Mouse (Mus musculus) forebrain, embryonic 13.5 days (tissue): ENCODE results near the gene Sept1. TPM values are rescaled to one million over a fixed set of nuclear protein-coding genes. Genes with fewer than 3 reads are reported as not detected.

ENCODE experiments used
- ATAC-seq: fragments of 200-750 bp; cut with Nextera tagmentation; 2 replicates; pipeline ENCODE4 v1.8.0; 2017
- H3K27ac ChIP-seq: fragments of 300-500 bp; sonication (generic); 2 replicates; pipeline ENCODE4 v1.5.1; 2015; ENCODE audit warnings: inconsistent platforms, mild to moderate bottlenecking, moderate library complexity
- H3K27me3 ChIP-seq: fragments of 300-500 bp; sonication (generic); 2 replicates; pipeline ENCODE4 v1.6.1; 2015; ENCODE audit warnings: mild to moderate bottlenecking, inconsistent platforms
- H3K36me3 ChIP-seq: fragments of 300-500 bp; sonication (generic); 2 replicates; pipeline ENCODE4 v1.6.1; 2015; ENCODE audit warnings: mild to moderate bottlenecking, inconsistent platforms; ENCODE audit not compliant: poor library complexity, severe bottlenecking
- H3K4me1 ChIP-seq: fragments of 300-500 bp; sonication (generic); 2 replicates; pipeline ENCODE4 v1.6.1; 2015; ENCODE audit warnings: inconsistent platforms
- H3K4me2 ChIP-seq: fragments of 300-500 bp; sonication (generic); 2 replicates; pipeline ENCODE4 v1.6.1; 2015; ENCODE audit warnings: inconsistent platforms, mild to moderate bottlenecking, moderate library complexity
- H3K4me3 ChIP-seq: fragments of 300-500 bp; sonication (generic); 2 replicates; pipeline ENCODE4 v1.5.1; 2015; ENCODE audit warnings: mild to moderate bottlenecking, inconsistent platforms
- H3K9ac ChIP-seq: fragments of 300-500 bp; sonication (generic); 2 replicates; pipeline ENCODE4 v1.6.1; 2015; ENCODE audit warnings: mild to moderate bottlenecking, inconsistent platforms
- H3K9me3 ChIP-seq: fragments of 300-500 bp; sonication (generic); replicated peaks from 2 replicates; pipeline ENCODE4 v1.6.1; 2016; ENCODE audit warnings: inconsistent platforms
- WGBS: fragments of 180-500 bp; shearing (Covaris S2); methylation state at CpG from one replicate; pipeline ENCODE4 v1.1.7; 2015; 5-methylcytosine and 5-hydroxymethylcytosine counted together
- polyA plus RNA-seq: library from polyadenylated mRNA; unstranded; fragments of >200 nt; fragmentation: Nextera tagmentation; extraction: Ambion mirVana; gene quantifications from 2 replicates; pipeline ENCODE4 v1.2.1, GENCODE M21; 2015

The Sept1 gene
- polyA plus RNA-seq = 31.8 and 33.4 TPM in 2 replicates

GRCm38 (mm10) chr7:127232622-127233367 lies at the start of gene Sept1, which contains the start of gene Zfp553:
Sept1 (minus strand) TSS chr7:127233130.
Zfp553 (plus strand) TSS chr7:127233061.
- peaks cover 53% of the 10 kb centered on the region for H3K36me3 ChIP-seq
- H3K4me1 ChIP-seq = peaks cover 42% of the 10 kb centered on the region

GRCm38 (mm10) chr7:127282190-127282589 lies 49.3 kb upstream of the Sept1 start:
- no peak for ATAC-seq
- no peak overlapping the region for H3K9ac ChIP-seq
- H3K27me3 ChIP-seq = no peaks in the 10 kb centered on the region
- no peaks in the 10 kb centered on the region for H3K4me1 ChIP-seq
- H3K4me2 ChIP-seq = no peak overlapping the region
- H3K9me3 ChIP-seq = peaks cover 5% of the 10 kb centered on the region
- no peaks in the 10 kb centered on the region for H3K36me3 ChIP-seq
- 92% methylated on average over 2 of the region's 2 CpGs for WGBS
- H3K4me3 ChIP-seq = no peak overlapping the region
- no peak overlapping the region for H3K27ac ChIP-seq

More at GRCm38 (mm10) chr7:127232622-127233367, at the start of gene Sept1, which contains the start of gene Zfp553:
- Histone ChIP-seq H3K9ac (peak within 1 kb of the TSS; percentile 97), H3K4me2 (peak within 1 kb of the TSS; percentile 90), H3K9me3 (no peaks in the 10 kb centered on the region), H3K4me3 (peak within 1 kb of the TSS; percentile 94), H3K27ac (peak within 1 kb of the TSS; percentile 99), H3K27me3 (no peaks in the 10 kb centered on the region)
- peak; percentile 94 for ATAC-seq
- under 1% methylated on average over 62 of the region's 64 CpGs for WGBS

GRCm38 (mm10) chr7:127281114-127281513 lies 48.2 kb upstream of the Sept1 start:
- H3K27me3 ChIP-seq = no peaks in the 10 kb centered on the region
- no peaks in the 10 kb centered on the region for H3K4me1 ChIP-seq
- no peak overlapping the region for H3K4me3 ChIP-seq
- no peaks in the 10 kb centered on the region for H3K36me3 ChIP-seq
- H3K27ac ChIP-seq = no peak overlapping the region
- no peak overlapping the region for H3K4me2 ChIP-seq
- 79% methylated on average over 4 of the region's 4 CpGs for WGBS
- no peak for ATAC-seq
- no peak overlapping the region for H3K9ac ChIP-seq
- no peaks in the 10 kb centered on the region; the same call in 1 of the 2 replicates for H3K9me3 ChIP-seq

- Histone ChIP-seq H3K36me3 (no peaks in the 10 kb centered on the region), H3K27ac (no peak overlapping the region), H3K4me2 (no peak overlapping the region), H3K4me3 (no peak overlapping the region), H3K9me3 (no peaks in the 10 kb centered on the region), H3K4me1 (no peaks in the 10 kb centered on the region), H3K27me3 (no peaks in the 10 kb centered on the region), H3K9ac (no peak overlapping the region)
- WGBS = 81% methylated on average over 3 of the region's 3 CpGs
- ATAC-seq = no peak
These were observed 47.2 kb upstream of the Sept1 start for GRCm38 (mm10) chr7:127280092-127280491.

DNA sequence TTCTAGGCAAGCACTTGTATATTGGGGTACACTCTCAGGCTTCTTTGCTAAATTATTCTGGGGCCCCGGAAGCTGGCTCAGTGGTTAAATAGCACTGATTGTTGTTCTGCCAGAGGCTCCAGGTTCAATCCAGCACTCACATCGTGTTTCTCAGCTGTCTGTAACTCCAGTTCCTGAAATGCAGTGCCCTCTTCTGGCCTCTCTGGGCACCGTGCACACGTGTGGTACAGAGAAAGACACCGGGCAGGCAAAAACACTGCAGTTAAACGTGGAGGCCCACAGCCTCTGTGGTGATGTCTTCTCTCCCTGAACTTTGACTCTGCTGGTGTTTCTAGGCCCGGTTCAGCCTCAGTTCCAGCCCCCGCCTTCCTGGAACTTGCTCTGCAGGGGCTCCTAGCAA lies 45.4 kb upstream of the Sept1 start:
- no peak overlapping the region for H3K27ac ChIP-seq
- H3K4me1 ChIP-seq = peaks cover 5% of the 10 kb centered on the region; the same call in 1 of the 2 replicates
- H3K4me2 ChIP-seq = no peak overlapping the region
- no peak overlapping the region for H3K4me3 ChIP-seq
- ATAC-seq = no peak
- no peaks in the 10 kb centered on the region for H3K27me3 ChIP-seq
- WGBS = 18% methylated on average over 8 of the region's 8 CpGs
- H3K9me3 ChIP-seq = no peaks in the 10 kb centered on the region
- H3K9ac ChIP-seq = no peak overlapping the region; the same call in 1 of the 2 replicates
- no peaks in the 10 kb centered on the region for H3K36me3 ChIP-seq

GRCm38 (mm10) chr7:127276519-127276961 lies 43.6 kb upstream of the Sept1 start:
- 84% methylated on average over 5 of the region's 5 CpGs for WGBS
- H3K4me3 ChIP-seq = no peak overlapping the region
- no peak for ATAC-seq

GRCm38 (mm10) chr7:127273925-127274789 lies 41.2 kb upstream of the Sept1 start, which contains the start of gene Sephs2:
Sephs2 (minus strand) TSS chr7:127274055.
- WGBS = 3% methylated on average over 39 of the region's 39 CpGs
- Histone ChIP-seq H3K27ac (peak within 1 kb of the TSS; percentile 70), H3K4me2 (peak within 1 kb of the TSS; percentile 92), H3K4me3 (peak within 1 kb of the TSS; percentile 89), H3K9ac (peak within 1 kb of the TSS; percentile 93), H3K27me3 (no peaks in the 10 kb centered on the region), H3K4me1 (peaks cover 25% of the 10 kb centered on the region), H3K36me3 (peaks cover 25% of the 10 kb centered on the region), H3K9me3 (no peaks in the 10 kb centered on the region)
- ATAC-seq = peak; percentile 96

More at GRCm38 (mm10) chr7:127276519-127276961, 43.6 kb upstream of the Sept1 start:
- peaks cover 4% of the 10 kb centered on the region for H3K36me3 ChIP-seq
- H3K4me2 ChIP-seq = no peak overlapping the region
- peaks cover 20% of the 10 kb centered on the region for H3K4me1 ChIP-seq
- H3K27me3 ChIP-seq = no peaks in the 10 kb centered on the region
- H3K9ac ChIP-seq = no peak overlapping the region
- H3K9me3 ChIP-seq = no peaks in the 10 kb centered on the region
- H3K27ac ChIP-seq = no peak overlapping the region

DNA sequence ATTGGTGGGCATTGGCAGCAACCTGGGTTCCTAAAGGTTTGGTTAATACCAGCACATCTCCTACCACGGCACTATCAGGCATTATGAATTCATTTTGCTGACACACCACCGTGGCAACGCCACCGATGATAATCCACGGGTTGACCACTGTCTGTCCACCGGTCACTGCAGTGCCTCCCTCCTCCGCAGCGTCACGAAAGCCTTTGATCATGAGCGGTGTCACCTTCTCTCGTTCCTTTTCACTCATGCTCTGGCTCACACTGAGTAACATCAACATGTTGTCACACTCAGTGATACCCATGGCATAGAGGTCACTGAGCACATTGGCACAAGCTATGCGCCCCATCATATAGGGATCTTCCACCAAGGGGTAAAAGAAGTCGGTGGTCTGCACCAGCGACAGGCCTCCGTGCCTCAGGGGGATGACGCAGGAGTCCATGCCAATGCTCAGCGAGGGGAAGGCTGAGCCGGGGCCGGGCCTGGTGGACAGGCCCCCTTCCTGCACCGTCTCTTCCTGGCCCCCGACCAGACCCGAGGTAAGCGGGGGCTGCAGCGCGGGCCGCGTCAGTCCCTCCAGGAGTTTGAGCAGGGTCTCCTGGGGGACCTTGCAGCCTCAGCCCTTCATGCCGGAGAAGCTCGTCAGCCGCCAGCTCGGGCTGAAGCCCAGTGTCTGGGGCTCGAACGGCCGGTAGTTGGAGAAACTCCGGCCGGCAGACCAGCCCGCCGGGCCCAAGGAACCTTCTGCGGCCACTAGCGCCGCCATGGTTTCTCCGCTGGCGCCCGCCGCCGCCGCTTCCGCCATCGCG lies 40.4 kb upstream of the Sept1 start:
- peaks cover 32% of the 10 kb centered on the region for H3K36me3 ChIP-seq
- 0 out of 2 replicates have a peak, but pooled peaks cover 2% of the 10 kb centered on the region for H3K9me3 ChIP-seq
- no peaks in the 10 kb centered on the region for H3K27me3 ChIP-seq
- H3K4me3 ChIP-seq = peak overlapping the region; percentile 89
- H3K9ac ChIP-seq = peak overlapping the region; percentile 93
- WGBS = 19% methylated on average over 42 of the region's 50 CpGs
- ATAC-seq = peak; percentile 71
- H3K27ac ChIP-seq = peak overlapping the region; percentile 70
- H3K4me1 ChIP-seq = peaks cover 25% of the 10 kb centered on the region
- H3K4me2 ChIP-seq = peak overlapping the region; percentile 92

- 95% methylated on average over 15 of the region's 15 CpGs for WGBS
- H3K27ac ChIP-seq = no peak overlapping the region
- no peak overlapping the region for H3K9ac ChIP-seq
These were observed 39.6 kb upstream of the Sept1 start for GRCm38 (mm10) chr7:127272566-127272965.

DNA sequence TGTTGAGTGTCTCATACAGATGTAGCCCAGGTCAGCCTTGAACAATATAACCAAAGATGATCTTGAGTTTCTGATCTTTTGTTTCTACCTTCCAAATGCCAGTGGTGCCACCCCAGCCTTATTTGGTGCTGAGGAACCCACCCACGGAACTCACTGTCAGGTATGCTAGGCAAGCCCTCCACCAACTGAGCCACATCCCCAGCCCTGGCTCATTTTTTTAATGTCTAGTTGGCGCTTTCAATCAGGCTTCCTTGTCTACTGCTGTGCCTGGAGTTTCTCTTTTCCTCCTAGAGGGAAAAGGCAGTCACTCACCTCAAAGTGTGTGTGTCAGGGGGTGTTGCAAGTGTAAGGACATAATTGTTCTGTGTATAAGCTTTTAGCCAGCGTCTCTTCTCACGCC lies 38.2 kb upstream of the Sept1 start:
- Histone ChIP-seq H3K4me2 (no peak overlapping the region), H3K27me3 (no peaks in the 10 kb centered on the region), H3K4me3 (no peak overlapping the region), H3K9me3 (0 out of 2 replicates have a peak, but pooled peaks cover 2% of the 10 kb centered on the region), H3K36me3 (peaks cover 33% of the 10 kb centered on the region), H3K27ac (no peak overlapping the region), H3K9ac (no peak overlapping the region), H3K4me1 (peaks cover 25% of the 10 kb centered on the region)
- 98% methylated on average over 4 of the region's 4 CpGs for WGBS
- ATAC-seq = no peak

More at GRCm38 (mm10) chr7:127272566-127272965, 39.6 kb upstream of the Sept1 start:
- no peak for ATAC-seq
- H3K4me2 ChIP-seq = peak overlapping the region; percentile 92
- H3K36me3 ChIP-seq = peaks cover 33% of the 10 kb centered on the region
- H3K4me1 ChIP-seq = peaks cover 25% of the 10 kb centered on the region
- peak overlapping the region; percentile 89; the same call in 1 of the 2 replicates for H3K4me3 ChIP-seq
- 0 out of 2 replicates have a peak, but pooled peaks cover 2% of the 10 kb centered on the region for H3K9me3 ChIP-seq
- H3K27me3 ChIP-seq = no peaks in the 10 kb centered on the region

GRCm38 (mm10) chr7:127270666-127271065 lies 37.7 kb upstream of the Sept1 start:
- no peak overlapping the region for H3K27ac ChIP-seq
- H3K36me3 ChIP-seq = peaks cover 33% of the 10 kb centered on the region
- H3K4me2 ChIP-seq = no peak overlapping the region
- H3K9ac ChIP-seq = no peak overlapping the region
- 0 out of 2 replicates have a peak, but pooled peaks cover 2% of the 10 kb centered on the region for H3K9me3 ChIP-seq
- no peak overlapping the region for H3K4me3 ChIP-seq
- no peaks in the 10 kb centered on the region for H3K27me3 ChIP-seq
- WGBS = 89% methylated on average over 5 of the region's 5 CpGs
- no peak for ATAC-seq
- H3K4me1 ChIP-seq = peaks cover 25% of the 10 kb centered on the region
